Mouse (Mus musculus) lung, postnatal 0 days (tissue): ENCODE results near the gene Dnajc30.

Experiments used
- CTCF ChIP-seq: IDR thresholded peaks from 2 replicates; pipeline ENCODE4 v1.5.1; 2016; ENCODE audit warnings: antibody characterized with exemption, mild to moderate bottlenecking
- EP300 ChIP-seq: IDR thresholded peaks from 2 replicates; pipeline ENCODE4 v1.6.1; 2016; ENCODE audit warnings: antibody characterized with exemption, mild to moderate bottlenecking, control low read depth

GRCm38 (mm10) chr5:135109426-135109825, 45.4 kb downstream of the Dnajc30 start:
- no peak for TF ChIP-seq CTCF
- no peak for TF ChIP-seq EP300
